Mouse (Mus musculus): ENCODE results near the gene Cacnb2.

Cacnb2 gene

DNA sequence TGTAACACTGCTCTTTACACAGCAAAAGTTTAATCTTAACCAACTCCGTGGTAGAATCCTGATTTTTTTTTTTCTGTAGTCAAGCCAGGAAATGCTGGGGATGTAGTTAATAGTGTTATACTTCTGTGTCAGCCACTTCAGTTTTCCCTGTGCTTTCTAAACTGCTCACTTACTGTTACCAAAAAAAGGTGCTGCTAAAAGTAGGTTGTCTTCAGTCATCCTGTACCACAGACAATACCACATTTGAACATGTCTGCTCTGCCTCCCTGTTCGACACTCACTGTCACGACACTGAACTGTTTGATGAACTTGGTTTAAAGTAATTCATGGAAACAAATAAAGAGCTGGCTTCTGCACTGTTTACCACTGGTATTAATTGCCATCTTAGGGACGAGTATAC lies 385.6 kb downstream of the Cacnb2 start:
- no peak for DNase-seq (ENCODE audit: low spot score in 2 of 2)

- DNase-seq (ENCODE audit: low spot score in 2 of 2), result no peak
Measured at GRCm38 (mm10) chr2:14989350-14989749, 386.5 kb downstream of the Cacnb2 start.

DNA sequence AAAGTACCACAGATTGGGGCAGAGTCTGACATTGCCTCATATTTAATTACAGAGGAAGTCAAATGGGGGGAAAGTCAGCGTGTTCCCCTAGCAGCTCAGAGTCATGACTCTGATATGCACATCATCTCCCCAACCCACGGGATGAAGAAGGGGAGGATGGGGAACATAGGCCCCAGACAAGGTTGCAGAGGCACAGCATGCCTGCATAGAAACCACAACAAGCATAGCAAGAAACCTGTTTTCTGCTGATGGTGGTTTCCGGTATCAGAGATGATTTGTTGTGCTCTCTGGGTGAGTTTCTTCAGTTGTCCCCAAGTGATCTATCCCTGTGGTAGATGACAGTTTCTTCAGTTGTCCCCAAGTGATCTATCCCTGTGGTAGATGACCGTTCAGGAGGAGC lies 389.6 kb downstream of the Cacnb2 start:
- DNase-seq (ENCODE audit: low spot score in 2 of 2), result no peak

GRCm38 (mm10) chr2:14996036-14996435 lies 393.1 kb downstream of the Cacnb2 start:
- DNase-seq (ENCODE audit: low spot score in 2 of 2), result no peak

DNA sequence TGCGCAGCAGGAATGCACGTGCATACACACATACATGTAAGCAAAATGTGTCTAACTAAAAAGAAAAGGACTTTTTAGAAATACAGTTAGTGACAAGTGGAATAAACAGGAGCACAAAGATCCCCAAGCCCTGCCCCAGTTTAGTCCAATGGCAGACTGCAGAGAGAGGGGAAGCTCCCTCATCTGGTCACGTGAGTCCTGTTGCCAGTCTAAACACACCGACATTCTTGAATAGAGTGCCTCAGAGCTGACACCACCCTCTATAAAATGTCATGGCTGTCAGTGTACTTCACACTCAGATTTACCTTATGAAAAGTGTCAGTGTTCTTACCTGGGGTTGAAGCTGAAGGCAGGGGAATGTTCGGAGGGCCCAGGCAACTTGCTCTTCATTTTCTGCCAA lies 394.9 kb downstream of the Cacnb2 start:
- no peak for DNase-seq (ENCODE audit: low spot score in 2 of 2)

- no peak for DNase-seq (ENCODE audit: low spot score in 2 of 2)
Measured at GRCm38 (mm10) chr2:15007531-15007930, 404.6 kb downstream of the Cacnb2 start.

- DNase-seq (ENCODE audit: low spot score in 2 of 2), result no peak
Measured at GRCm38 (mm10) chr2:15008072-15008471, 405.2 kb downstream of the Cacnb2 start.

GRCm38 (mm10) chr2:15026817-15027216 lies 423.9 kb downstream of the Cacnb2 start:
- DNase-seq (ENCODE audit: low spot score in 2 of 2), result no peak

DNA sequence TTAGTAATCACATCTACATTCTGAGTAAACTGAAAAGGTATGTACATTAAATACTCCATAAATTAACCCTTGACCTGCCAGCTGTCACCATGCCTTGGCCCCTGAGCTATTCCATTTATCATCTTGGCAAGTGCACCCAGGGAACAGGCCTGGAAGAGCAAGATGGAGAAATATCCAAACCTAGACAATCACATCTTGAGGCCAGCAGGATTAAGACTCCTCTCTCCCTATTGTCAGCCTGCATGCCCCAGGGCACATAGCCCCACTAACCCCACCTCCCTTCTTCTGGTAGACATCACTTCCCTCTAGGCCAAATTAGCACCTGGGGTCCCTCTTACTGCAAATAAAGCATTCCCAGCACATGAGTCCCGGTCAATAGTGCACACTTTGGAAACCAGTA lies 424.9 kb downstream of the Cacnb2 start:
- DNase-seq (ENCODE audit: low spot score in 2 of 2), result no peak
